Mouse (Mus musculus) spleen, adult 2 months (tissue): ENCODE results near the gene Paxx. TPM values are rescaled to one million over a fixed set of nuclear protein-coding genes. Genes with fewer than 3 reads are reported as not detected.

ENCODE experiments used
- DNase-seq, 2 experiments: peaks; one replicate each; pipeline versions ENCODE4 v3.0.0 to v3.0.0-alpha.2; 2012 to 2021; ENCODE audit warnings: low spot score in 2 of 2, low read depth in 1 of 2
- H3K27ac ChIP-seq: fragments of 200-500 bp; 2 replicates; pipeline ENCODE4 v1.5.1; 2012; ENCODE audit warnings: low read length, inconsistent platforms; ENCODE audit not compliant: insufficient read depth
- H3K27me3 ChIP-seq: fragments of 200-500 bp; 2 replicates; pipeline ENCODE4 v1.6.1; 2012; ENCODE audit warnings: mild to moderate bottlenecking, moderate library complexity, low read length, inconsistent platforms; ENCODE audit not compliant: control insufficient read depth, insufficient read depth
- H3K36me3 ChIP-seq: fragments of 200-500 bp; 2 replicates; pipeline ENCODE4 v1.6.1; 2012; ENCODE audit warnings: mild to moderate bottlenecking, low read length, inconsistent platforms; ENCODE audit not compliant: control insufficient read depth, insufficient read depth
- H3K4me1 ChIP-seq: fragments of 200-500 bp; 2 replicates; pipeline ENCODE4 v1.6.1; 2011; ENCODE audit warnings: inconsistent platforms; ENCODE audit not compliant: control insufficient read depth, insufficient read depth, insufficient read length
- H3K4me3 ChIP-seq: fragments of 200-500 bp; 2 replicates; pipeline ENCODE4 v1.5.1; 2011; ENCODE audit warnings: mild to moderate bottlenecking, inconsistent platforms; ENCODE audit not compliant: insufficient read depth, insufficient read length; ENCODE audit errors: extremely low read depth
- CTCF ChIP-seq: fragments of 200-500 bp; IDR thresholded peaks from 2 replicates; pipeline ENCODE4 v1.5.1; 2011; ENCODE audit warnings: mild to moderate bottlenecking, inconsistent platforms; ENCODE audit not compliant: insufficient read depth, insufficient read length, insufficient replicate concordance; ENCODE audit errors: extremely low read depth
- POLR2A ChIP-seq: fragments of 200-500 bp; IDR thresholded peaks from 2 replicates; pipeline ENCODE4 v1.6.1; 2011; ENCODE audit warnings: low read depth, low read length, inconsistent platforms
- WGBS: fragments of 180-500 bp; shearing (Covaris S2); methylation state at CpG from one replicate; pipeline ENCODE4 v1.1.7; 2018; 5-methylcytosine and 5-hydroxymethylcytosine counted together
- polyA plus RNA-seq: library from polyadenylated mRNA; depleted of rRNA; stranded (reverse); fragments of >200 nt; gene quantifications from 2 replicates; pipeline ENCODE4 v1.2.3, GENCODE M21; 2012

Gene Paxx
- polyA plus RNA-seq, 1 experiment: 68.7 TPM

GRCm38 (mm10) chr2:25496462-25496861, 35.6 kb upstream of the Paxx start:
- DNase-seq: no peak
- H3K27me3 ChIP-seq: no peaks in the 10 kb centered on the region
- H3K36me3 ChIP-seq: no peaks in the 10 kb centered on the region
- 52% methylated on average over 4 of the region's 4 CpGs for WGBS
- no peak overlapping the region for H3K27ac ChIP-seq
- H3K4me3 ChIP-seq: no peak overlapping the region
- peak; percentile 10; the same call in 1 of the 2 replicates for TF ChIP-seq CTCF
- no peak for TF ChIP-seq POLR2A
- peaks cover 8% of the 10 kb centered on the region; the same call in 1 of the 2 replicates for H3K4me1 ChIP-seq

GRCm38 (mm10) chr2:25493476-25493961, 32.6 kb upstream of the Paxx start, which contains the start of gene Lcn12:
Gene Lcn12 (minus strand): TSS chr2:25493911.
- DNase-seq: no peak
- no peak within 1 kb of the TSS for H3K4me3 ChIP-seq
- no peaks in the 10 kb centered on the region for H3K27me3 ChIP-seq
- H3K27ac ChIP-seq: no peak within 1 kb of the TSS
- peaks cover 2% of the 10 kb centered on the region; the same call in 1 of the 2 replicates for H3K4me1 ChIP-seq
- WGBS: 87% methylated on average over 5 of the region's 5 CpGs
- TF ChIP-seq CTCF (no peak), POLR2A (no peak)
- H3K36me3 ChIP-seq: no peaks in the 10 kb centered on the region

DNA sequence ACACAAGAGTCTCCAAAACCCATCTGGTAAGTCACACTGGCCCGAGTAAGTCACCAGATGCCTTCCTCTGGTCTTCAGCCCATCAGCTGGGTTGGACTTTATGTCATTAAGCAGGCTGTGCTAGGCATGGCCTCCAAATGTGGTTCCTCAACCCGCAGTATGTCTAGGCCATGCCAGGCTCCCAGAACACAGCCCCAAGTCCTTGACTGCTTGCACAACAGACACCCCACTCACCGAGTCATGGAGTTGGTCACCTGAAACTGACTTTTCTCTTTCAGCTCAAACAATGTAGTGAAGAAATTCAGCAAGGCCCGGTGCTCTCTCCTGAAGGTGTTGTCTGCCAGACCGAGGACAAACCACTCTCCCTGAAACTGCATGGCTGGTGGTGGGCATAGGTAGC, 32.1 kb upstream of the Paxx start:
- Histone ChIP-seq H3K27me3 (no peaks in the 10 kb centered on the region), H3K4me3 (no peak overlapping the region), H3K27ac (no peak overlapping the region), H3K36me3 (no peaks in the 10 kb centered on the region), H3K4me1 (peaks cover 2% of the 10 kb centered on the region; the same call in 1 of the 2 replicates)
- WGBS: 90% methylated on average over 5 of the region's 5 CpGs
- TF ChIP-seq CTCF: no peak
- no peak for TF ChIP-seq POLR2A
- DNase-seq: no peak

DNA sequence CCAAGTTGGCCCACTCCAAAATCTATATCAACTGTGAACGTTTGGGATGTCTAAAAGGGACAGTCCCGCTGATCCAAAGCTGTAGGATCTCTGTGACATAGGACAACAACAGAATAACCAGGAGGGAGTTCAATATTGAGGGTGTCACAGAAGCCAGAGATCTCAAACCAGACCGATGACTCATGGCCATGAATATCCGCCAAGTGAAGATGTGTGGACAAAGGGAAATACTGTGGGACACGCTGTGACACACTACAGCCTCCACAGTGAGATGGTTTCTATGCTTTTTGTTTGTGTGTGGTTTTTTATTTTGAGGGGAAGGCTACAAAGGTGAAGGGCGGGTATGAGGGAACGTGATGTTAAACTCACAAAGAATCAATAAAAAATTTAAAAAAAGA, 27.8 kb upstream of the Paxx start:
- DNase-seq: no peak
- Histone ChIP-seq H3K36me3 (no peaks in the 10 kb centered on the region), H3K27me3 (no peaks in the 10 kb centered on the region), H3K27ac (no peak overlapping the region), H3K4me1 (no peaks in the 10 kb centered on the region), H3K4me3 (no peak overlapping the region)
- no peak for TF ChIP-seq POLR2A
- no peak for TF ChIP-seq CTCF
- 88% methylated on average over 7 of the region's 7 CpGs for WGBS

DNA sequence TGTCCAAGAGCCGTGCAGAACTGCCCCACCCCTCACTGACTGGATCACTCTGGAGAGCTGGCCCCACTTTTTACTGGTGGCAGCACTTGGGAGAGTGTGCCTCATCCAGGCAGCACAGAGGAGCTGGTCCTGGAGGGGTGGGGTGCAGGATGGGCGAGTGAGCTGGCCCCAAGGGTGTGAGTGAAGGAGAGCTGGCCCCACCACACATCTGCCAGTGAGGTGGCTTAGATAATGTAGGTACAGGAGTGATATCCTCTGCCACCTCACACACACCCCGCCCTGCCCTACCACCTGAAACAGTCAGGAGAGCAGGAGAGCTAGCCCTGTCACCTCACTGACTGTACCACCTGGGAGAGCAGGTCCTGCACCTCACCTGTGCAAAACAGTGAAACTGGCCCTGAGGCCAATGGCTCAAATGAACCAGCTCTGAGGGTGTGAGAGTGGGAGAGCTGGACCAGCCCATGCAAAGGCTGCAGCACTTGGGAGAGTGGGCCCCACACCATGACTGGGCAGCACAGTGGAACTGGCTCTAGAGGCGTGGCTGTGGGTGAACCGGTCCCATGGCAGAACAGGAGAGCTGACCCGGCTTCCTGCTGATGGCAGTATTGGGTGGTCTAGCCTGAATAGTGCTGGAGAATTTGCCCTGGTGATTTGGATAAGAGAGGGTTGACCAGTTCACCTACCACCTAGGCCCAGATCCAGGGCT, 27.2 kb upstream of the Paxx start:
- no peak for TF ChIP-seq CTCF
- TF ChIP-seq POLR2A: no peak
- H3K4me3 ChIP-seq: no peak overlapping the region
- no peaks in the 10 kb centered on the region for H3K27me3 ChIP-seq
- H3K36me3 ChIP-seq: no peaks in the 10 kb centered on the region
- WGBS: 75% methylated on average over 6 of the region's 6 CpGs
- H3K4me1 ChIP-seq: no peaks in the 10 kb centered on the region
- DNase-seq: no peak
- no peak overlapping the region for H3K27ac ChIP-seq

DNA sequence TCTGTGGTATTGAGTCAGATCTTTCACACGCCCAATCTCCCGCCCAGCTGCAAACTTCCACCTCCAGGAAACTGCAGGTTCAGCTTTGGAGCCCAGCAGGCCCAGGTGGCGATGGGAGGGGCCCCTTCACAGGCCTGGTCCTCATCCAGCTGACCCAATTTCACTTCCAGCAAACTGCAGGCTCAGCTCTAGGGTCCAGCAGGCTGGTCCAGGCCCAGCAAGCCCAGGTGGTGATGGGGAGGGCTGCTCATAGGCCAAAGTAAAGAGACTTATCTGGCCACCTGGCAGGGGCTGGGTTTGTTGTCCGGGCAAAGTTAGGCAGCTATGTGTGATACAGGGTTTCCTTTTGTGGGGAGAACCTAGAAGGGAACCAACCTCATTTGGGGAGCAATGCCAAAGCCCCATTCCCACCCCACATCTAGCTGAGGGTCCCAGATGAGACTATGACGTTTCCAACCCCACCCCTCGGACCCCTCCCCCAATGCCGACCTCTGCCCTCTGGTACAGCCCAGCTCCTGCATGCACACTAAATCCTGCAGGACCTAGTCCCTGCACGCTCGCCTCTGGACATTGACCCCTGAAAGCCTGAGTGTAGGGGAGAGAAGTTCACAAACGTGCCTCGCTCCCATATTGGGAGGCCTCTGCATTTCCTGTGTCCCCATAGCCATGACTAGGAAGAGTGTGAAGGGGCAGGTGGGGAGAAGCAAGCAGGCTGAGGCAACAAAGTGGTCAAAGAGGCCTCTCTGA, 24.2 kb upstream of the Paxx start:
- Histone ChIP-seq H3K27me3 (no peaks in the 10 kb centered on the region), H3K4me3 (no peak overlapping the region), H3K4me1 (no peaks in the 10 kb centered on the region), H3K36me3 (no peaks in the 10 kb centered on the region), H3K27ac (no peak overlapping the region)
- 82% methylated on average over 11 of the region's 11 CpGs for WGBS
- DNase-seq: no peak
- TF ChIP-seq CTCF (no peak), POLR2A (no peak)
